Mouse (Mus musculus) testis, adult 2 months (tissue): ENCODE measurements around the gene Uhrf1.
"Not testable (repeated sequence)": the region's sequence is repeated elsewhere in the genome, so short reads cannot be mapped to it uniquely, and the experiment has no call there.

Experiments used
- CTCF ChIP-seq: fragments of 200-500 bp; IDR thresholded peaks from 2 replicates; pipeline ENCODE4 v1.5.1; 2012; ENCODE audit warnings: low read depth, mild to moderate bottlenecking, inconsistent platforms, low read length, moderate library complexity; ENCODE audit not compliant: control insufficient read depth, insufficient read depth, insufficient replicate concordance
- POLR2A ChIP-seq: fragments of 200-500 bp; IDR thresholded peaks from 2 replicates; pipeline ENCODE4 v1.6.1; 2012; ENCODE audit warnings: low read depth, mild to moderate bottlenecking, inconsistent platforms, low read length, moderate library complexity; ENCODE audit not compliant: control insufficient read depth

DNA sequence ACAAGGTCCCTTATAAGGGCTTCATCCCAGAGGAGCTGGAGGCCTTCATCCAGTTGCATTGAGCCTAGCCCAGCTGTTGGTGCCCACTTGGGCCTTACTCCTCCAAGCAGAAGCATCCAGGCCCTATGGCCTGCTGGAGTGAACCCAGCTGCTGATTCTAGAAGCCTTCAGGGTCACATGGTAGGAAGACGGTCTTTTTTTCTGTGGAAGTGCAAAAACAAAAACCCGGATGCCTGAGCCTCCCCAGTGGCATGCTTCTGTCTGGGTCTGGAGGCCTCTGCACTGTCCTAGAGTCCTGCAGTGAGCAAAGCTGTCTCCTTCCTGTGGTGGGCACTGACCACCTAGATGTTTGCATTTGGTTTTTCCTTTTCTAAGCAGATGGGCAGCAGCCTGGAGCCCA lies 44.3 kb upstream of the Uhrf1 start:
- TF ChIP-seq CTCF, POLR2A: not testable (repeated sequence)
